Mouse (Mus musculus): ENCODE measurements around the gene Bst1.

DNA sequence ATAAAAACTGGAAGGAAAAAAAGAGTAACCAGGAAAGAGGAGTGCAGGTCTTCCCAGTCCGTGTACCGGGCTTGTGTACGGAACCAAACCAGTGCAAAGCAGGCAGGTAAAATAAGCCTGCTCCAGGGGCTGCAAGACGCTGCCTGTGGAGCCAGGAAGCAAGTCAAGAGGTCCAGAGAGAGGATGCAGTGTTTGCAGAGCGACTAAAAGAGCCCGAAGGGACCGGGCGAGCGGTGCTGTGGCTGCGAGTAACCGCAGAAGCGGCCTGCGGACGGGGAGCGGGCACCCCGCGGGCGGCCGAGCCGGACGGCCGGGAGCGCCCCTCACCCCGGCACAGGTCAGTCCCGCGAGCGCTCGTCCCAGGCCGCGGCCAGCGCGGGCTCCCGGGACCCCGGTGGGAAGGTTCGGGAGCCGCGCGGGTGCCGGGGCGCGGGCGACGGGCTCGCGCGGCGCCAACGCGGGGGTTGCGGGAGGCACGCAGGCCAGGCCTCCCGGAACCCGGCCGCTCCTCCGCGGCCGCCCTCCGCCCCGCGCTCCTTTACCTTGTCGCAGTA, 37.2 kb upstream of the Bst1 start:
- TF ChIP-seq EP300 (IDR thresholded peaks at IDR 0.05; ENCODE audit: low read depth) (no peak), CTCF (IDR thresholded peaks at IDR 0.05; ENCODE audit: low read depth) (no peak)
